Mouse (Mus musculus): ENCODE measurements at regions not wholly inside any gene's neighbourhood (a gene's known extent, or its start where the extent isn't known, plus 50 kb on each side); places are given as distances from the start of the nearest gene placed in this dataset.

GRCm38 (mm10) chr17:83938671-83939244, 91.0 kb upstream of the Haao start:
- TF ChIP-seq CTCF (IDR thresholded peaks at IDR 0.05; ENCODE audit: control insufficient read depth, insufficient read depth, low read length) (no peak), POLR2A (IDR thresholded peaks at IDR 0.05; ENCODE audit: borderline replicate concordance, control insufficient read depth, low read depth, low read length) (no peak)
